Mouse (Mus musculus) ES-Bruce4 (cell line): ENCODE measurements around the gene Zswim4. TPM values are rescaled to one million over a fixed set of nuclear protein-coding genes. Genes with fewer than 3 reads are reported as not detected.
"Not testable (repeated sequence)": the region's sequence is repeated elsewhere in the genome, so short reads cannot be mapped to it uniquely, and the experiment has no call there.

Experiments
- H3K27ac ChIP-seq: 2 replicates; pipeline ENCODE4 v1.5.1; 2012; ENCODE audit warnings: low read length, inconsistent platforms; ENCODE audit not compliant: insufficient read depth
- H3K27me3 ChIP-seq: 2 replicates; pipeline ENCODE4 v1.6.1; 2012; ENCODE audit warnings: mild to moderate bottlenecking, low read length, inconsistent platforms; ENCODE audit not compliant: control insufficient read depth, poor library complexity, insufficient read depth, severe bottlenecking
- H3K36me3 ChIP-seq: 2 replicates; pipeline ENCODE4 v1.6.1; 2012; ENCODE audit warnings: inconsistent platforms, mild to moderate bottlenecking, low read length, moderate library complexity; ENCODE audit not compliant: control insufficient read depth, poor library complexity, insufficient read depth, severe bottlenecking
- H3K4me1 ChIP-seq: one replicate; pipeline ENCODE4 v1.8.1; 2011; ENCODE audit warnings: low read length; ENCODE audit not compliant: control insufficient read depth, insufficient read depth
- H3K4me3 ChIP-seq: 2 replicates; pipeline ENCODE4 v1.5.1; 2011; ENCODE audit warnings: low read depth, mild to moderate bottlenecking, low read length
- H3K9ac ChIP-seq: 2 replicates; pipeline ENCODE4 v1.6.1; 2012; ENCODE audit warnings: low read depth, mild to moderate bottlenecking, inconsistent platforms; ENCODE audit not compliant: poor library complexity, severe bottlenecking
- H3K9me3 ChIP-seq: replicated peaks from 2 replicates; pipeline ENCODE4 v1.6.1; 2012; ENCODE audit warnings: mild to moderate bottlenecking, low read length, inconsistent platforms; ENCODE audit not compliant: control insufficient read depth, poor library complexity, insufficient read depth, severe bottlenecking
- CTCF ChIP-seq: IDR thresholded peaks from one replicate; pipeline ENCODE4 v1.8.1; 2011; ENCODE audit warnings: low read depth, low read length
- EP300 ChIP-seq: IDR thresholded peaks from 2 replicates; pipeline ENCODE4 v1.6.1; 2011; ENCODE audit warnings: low read depth, low read length; ENCODE audit not compliant: insufficient read depth
- POLR2A ChIP-seq: IDR thresholded peaks from one replicate; pipeline ENCODE4 v1.8.1; 2011; ENCODE audit warnings: low read length; ENCODE audit not compliant: insufficient read depth
- polyA plus RNA-seq: library from polyadenylated mRNA; stranded (reverse); fragments of >200 nt; gene quantifications from 2 replicates; pipeline ENCODE4 v1.2.4, GENCODE M21; 2011; ENCODE audit warnings: low read depth; ENCODE audit not compliant: missing spikeins, insufficient read depth, insufficient read length

Gene Zswim4
- 14.8 and 15.4 TPM in 2 replicates for polyA plus RNA-seq

DNA sequence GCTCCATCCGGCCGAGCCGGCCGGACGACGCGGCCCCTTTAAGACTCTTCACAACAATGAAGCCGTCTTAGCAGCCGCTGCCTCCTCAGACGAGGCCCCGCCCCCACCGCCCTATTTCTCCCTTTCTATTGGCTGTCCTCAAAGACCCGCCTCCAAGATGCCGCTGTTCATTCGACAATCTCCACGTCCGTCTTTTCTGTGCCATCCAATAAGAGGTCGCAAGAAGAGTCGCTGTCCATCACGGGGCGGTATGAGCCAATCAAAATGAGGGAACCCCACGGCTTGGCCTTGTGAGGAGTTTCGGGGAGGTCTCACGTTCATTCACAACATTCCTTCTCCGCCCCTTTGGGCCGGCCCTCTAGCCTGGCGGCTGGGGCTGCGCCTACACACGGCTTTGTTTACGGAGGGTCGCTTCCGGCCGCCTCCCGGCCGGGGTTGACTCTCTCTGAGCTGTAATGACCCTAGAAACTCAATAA lies at the start of gene Zswim4:
Gene Zswim4 (minus strand): TSS at position 58 of the 476 bp plus-strand sequence.
- H3K27ac ChIP-seq = peak within 1 kb of the TSS; percentile 86
- peaks cover 2% of the 10 kb centered on the region for H3K4me1 ChIP-seq
- H3K36me3 ChIP-seq = no peaks in the 10 kb centered on the region
- H3K9ac ChIP-seq = peak within 1 kb of the TSS; percentile 95
- no peaks in the 10 kb centered on the region for H3K9me3 ChIP-seq
- TF ChIP-seq POLR2A (no peak), EP300 (no peak), CTCF (no peak)
- H3K27me3 ChIP-seq = no peaks in the 10 kb centered on the region
- peak within 1 kb of the TSS; percentile 80 for H3K4me3 ChIP-seq

DNA sequence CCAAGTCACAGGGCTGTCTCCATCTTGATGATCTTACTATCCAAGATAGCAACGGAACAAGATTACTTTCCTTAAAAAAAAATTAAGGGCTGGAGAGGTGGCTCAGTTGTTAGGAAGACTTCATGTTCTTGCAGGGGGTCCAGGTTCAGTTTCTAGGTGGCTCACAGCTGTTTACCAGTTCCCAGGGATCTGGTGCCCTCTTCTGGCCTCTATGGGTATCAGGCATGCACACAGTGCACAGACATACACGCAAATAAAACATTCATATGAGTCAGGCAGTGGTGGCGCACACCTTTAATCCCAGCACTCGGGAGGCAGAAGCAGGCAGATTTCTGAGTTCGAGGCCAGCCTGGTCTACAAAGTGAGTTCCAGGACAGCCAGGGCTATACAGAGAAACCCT lies 48.8 kb upstream of the Zswim4 start:
- H3K4me3 ChIP-seq, H3K27ac ChIP-seq, H3K9me3 ChIP-seq, H3K36me3 ChIP-seq, H3K9ac ChIP-seq, H3K27me3 ChIP-seq, H3K4me1 ChIP-seq: not testable (repeated sequence)
- TF ChIP-seq CTCF = peak; percentile 78

DNA sequence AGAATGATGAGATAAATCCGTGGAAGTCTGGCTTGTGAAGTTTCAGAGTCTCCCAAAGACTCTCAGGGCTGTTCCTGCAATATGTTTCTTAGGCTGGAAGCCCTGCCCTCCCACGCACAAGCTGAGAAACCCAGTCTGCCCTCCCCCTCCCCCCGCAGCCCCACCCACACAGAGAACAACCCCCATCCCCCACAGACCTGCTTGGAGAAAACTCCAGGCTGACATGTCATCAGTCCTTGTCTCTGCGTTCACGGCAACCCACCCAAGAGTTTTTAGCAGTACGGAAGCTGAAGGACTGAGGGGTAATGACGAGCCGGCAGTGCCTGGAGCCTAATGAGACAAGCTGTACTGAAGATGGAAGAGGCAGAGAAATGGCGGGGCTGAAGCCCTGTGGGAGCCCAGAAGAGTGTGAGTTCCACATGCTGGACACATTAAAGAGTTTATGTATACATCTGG lies 47.8 kb upstream of the Zswim4 start:
- Histone ChIP-seq H3K9me3 (no peaks in the 10 kb centered on the region), H3K9ac (no peak overlapping the region), H3K4me1 (no peaks in the 10 kb centered on the region), H3K4me3 (no peak overlapping the region), H3K27me3 (no peaks in the 10 kb centered on the region), H3K36me3 (no peaks in the 10 kb centered on the region), H3K27ac (no peak overlapping the region)
- TF ChIP-seq CTCF (no peak), POLR2A (no peak)

DNA sequence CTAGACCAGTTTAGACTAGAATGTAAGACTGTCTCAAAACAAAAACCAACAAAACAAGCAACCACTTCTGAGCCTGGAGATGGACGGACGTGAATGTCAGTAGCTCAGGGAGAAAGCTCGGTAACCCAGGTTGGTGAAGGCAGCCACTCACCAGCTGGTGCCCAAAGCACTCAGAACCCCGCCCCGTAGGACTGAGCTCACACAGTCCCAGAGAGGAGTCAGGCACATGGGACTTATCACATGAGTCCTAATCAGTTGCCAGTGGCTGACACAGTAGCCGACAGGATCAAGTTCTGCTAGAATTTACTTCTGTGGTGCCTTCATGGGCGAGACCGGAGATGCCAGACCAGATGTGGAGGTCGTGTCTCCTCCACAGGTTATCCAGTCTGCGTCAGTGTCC lies 43.9 kb upstream of the Zswim4 start:
- no peak overlapping the region for H3K27ac ChIP-seq
- H3K9ac ChIP-seq = no peak overlapping the region
- H3K4me1 ChIP-seq = no peaks in the 10 kb centered on the region
- no peaks in the 10 kb centered on the region for H3K9me3 ChIP-seq
- H3K27me3 ChIP-seq = no peaks in the 10 kb centered on the region
- no peak overlapping the region for H3K4me3 ChIP-seq
- TF ChIP-seq CTCF (no peak), EP300 (no peak), POLR2A (no peak)
- no peaks in the 10 kb centered on the region for H3K36me3 ChIP-seq

DNA sequence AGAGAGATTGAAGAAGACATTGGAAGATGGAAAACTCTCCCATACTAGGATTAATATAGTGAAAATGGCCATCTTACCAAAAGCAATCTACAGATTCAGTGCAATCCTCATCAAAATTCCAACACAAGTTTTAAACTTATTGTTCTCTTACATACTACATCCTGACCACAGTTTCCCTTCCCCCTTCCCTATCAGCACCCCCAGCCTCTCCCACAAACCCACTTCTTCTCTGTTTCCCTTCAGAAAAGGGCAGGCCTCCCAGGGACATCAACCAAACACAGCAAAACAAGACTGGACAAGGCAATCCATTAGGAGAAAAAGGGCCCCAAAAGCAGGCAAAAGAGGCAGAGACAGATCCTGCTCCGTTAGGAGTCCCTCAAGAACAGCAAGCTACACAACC lies 39.6 kb upstream of the Zswim4 start:
- TF ChIP-seq CTCF (no peak), POLR2A (no peak), EP300 (no peak)
- Histone ChIP-seq H3K36me3 (no peaks in the 10 kb centered on the region), H3K9ac (0 out of 2 replicates have a peak overlapping the region, but pooled peaks have one; percentile 44), H3K27me3 (no peaks in the 10 kb centered on the region), H3K9me3 (no peaks in the 10 kb centered on the region), H3K4me3 (no peak overlapping the region), H3K27ac (no peak overlapping the region), H3K4me1 (no peaks in the 10 kb centered on the region)

DNA sequence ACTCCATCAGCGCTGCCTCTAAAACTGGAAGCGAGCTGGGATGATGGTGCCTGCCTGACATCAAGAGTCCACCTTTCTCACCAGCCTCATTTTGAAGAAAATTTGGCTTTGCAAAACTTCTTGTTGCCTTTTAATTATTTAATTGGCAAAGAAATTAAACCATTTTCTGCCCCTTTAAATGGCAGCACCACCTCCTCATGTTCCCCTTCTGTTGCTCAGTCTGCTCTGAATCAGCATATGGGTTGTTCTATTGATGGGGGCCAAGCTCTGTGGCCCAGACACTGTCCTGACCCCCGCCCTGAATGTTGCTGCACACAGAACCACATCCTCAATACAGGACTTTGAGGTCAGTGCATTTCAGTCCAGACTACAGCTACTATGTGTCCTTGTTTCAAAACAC lies 37.1 kb upstream of the Zswim4 start:
- Histone ChIP-seq H3K9ac (no peak overlapping the region), H3K27ac (no peak overlapping the region), H3K4me3 (no peak overlapping the region), H3K4me1 (no peaks in the 10 kb centered on the region), H3K9me3 (no peaks in the 10 kb centered on the region), H3K27me3 (no peaks in the 10 kb centered on the region), H3K36me3 (no peaks in the 10 kb centered on the region)
- TF ChIP-seq CTCF = no peak
- TF ChIP-seq POLR2A = no peak
- TF ChIP-seq EP300 = no peak
